Mouse (Mus musculus) forebrain, postnatal 0 days (tissue): ENCODE measurements at regions not wholly inside any gene's neighbourhood (a gene's known extent, or its start where the extent isn't known, plus 50 kb on each side); places are given as distances from the start of the nearest gene placed in this dataset. TPM values are rescaled to one million over a fixed set of nuclear protein-coding genes. Genes with fewer than 3 reads are reported as not detected.
A peak's percentile ranks its signal among the peaks of the same experiment; 100 is the strongest.

Experiments used
- ATAC-seq: fragments of 200-750 bp; cut with Nextera tagmentation; 2 replicates; pipeline ENCODE4 v1.8.0; 2017; ENCODE audit warnings: mild to moderate bottlenecking, moderate library complexity
- DNase-seq: peaks from one replicate; pipeline ENCODE4 v3.0.0-alpha.2; 2015
- H3K27ac ChIP-seq: fragments of 300-500 bp; sonication (generic); 2 replicates; pipeline ENCODE4 v1.5.1; 2014; ENCODE audit warnings: low read depth, mild to moderate bottlenecking, antibody characterized with exemption, low read length, moderate library complexity, mixed read lengths
- H3K27me3 ChIP-seq: fragments of 300-500 bp; sonication (generic); 2 replicates; pipeline ENCODE4 v1.6.1; 2014; ENCODE audit warnings: mild to moderate bottlenecking, low read length, mixed read lengths; ENCODE audit not compliant: insufficient read depth
- H3K36me3 ChIP-seq: fragments of 300-500 bp; sonication (generic); 2 replicates; pipeline ENCODE4 v1.6.1; 2014; ENCODE audit warnings: mild to moderate bottlenecking, moderate library complexity; ENCODE audit not compliant: insufficient read depth
- H3K4me1 ChIP-seq: fragments of 300-500 bp; sonication (generic); 2 replicates; pipeline ENCODE4 v1.6.1; 2014; ENCODE audit warnings: antibody characterized with exemption; ENCODE audit not compliant: insufficient read depth
- H3K4me2 ChIP-seq: fragments of 300-500 bp; sonication (generic); 2 replicates; pipeline ENCODE4 v1.6.1; 2014; ENCODE audit warnings: low read depth, mild to moderate bottlenecking, moderate library complexity
- H3K4me3 ChIP-seq: fragments of 300-500 bp; sonication (generic); 2 replicates; pipeline ENCODE4 v1.5.1; 2014; ENCODE audit warnings: low read depth, low read length, mixed read lengths
- H3K9ac ChIP-seq: fragments of 300-500 bp; sonication (generic); 2 replicates; pipeline ENCODE4 v1.6.1; 2014; ENCODE audit warnings: mild to moderate bottlenecking
- H3K9me3 ChIP-seq: fragments of 300-500 bp; sonication (generic); 2 replicates; pipeline ENCODE4 v1.6.1; 2016; ENCODE audit warnings: low read length
- CTCF ChIP-seq: sonication (generic); IDR thresholded peaks from 2 replicates; pipeline ENCODE4 v1.5.1; 2016; ENCODE audit warnings: antibody characterized with exemption, control low read depth, low read depth
- WGBS: fragments of 180-500 bp; shearing (Covaris S2); extraction: QIAGEN DNeasy Blood & Tissue Kit; methylation state at CpG from one replicate; pipeline ENCODE4 v1.1.7; 2014; 5-methylcytosine and 5-hydroxymethylcytosine counted together
- microRNA counts: library from miRNA; unstranded; fragments of <30 nt; microRNA quantifications from one replicate; lab custom pipeline; 2015
- microRNA-seq, 2 experiments: library from miRNA; unstranded; fragments of <30 nt; microRNA quantifications; one replicate each; pipeline ENCODE4; 2016

DNA sequence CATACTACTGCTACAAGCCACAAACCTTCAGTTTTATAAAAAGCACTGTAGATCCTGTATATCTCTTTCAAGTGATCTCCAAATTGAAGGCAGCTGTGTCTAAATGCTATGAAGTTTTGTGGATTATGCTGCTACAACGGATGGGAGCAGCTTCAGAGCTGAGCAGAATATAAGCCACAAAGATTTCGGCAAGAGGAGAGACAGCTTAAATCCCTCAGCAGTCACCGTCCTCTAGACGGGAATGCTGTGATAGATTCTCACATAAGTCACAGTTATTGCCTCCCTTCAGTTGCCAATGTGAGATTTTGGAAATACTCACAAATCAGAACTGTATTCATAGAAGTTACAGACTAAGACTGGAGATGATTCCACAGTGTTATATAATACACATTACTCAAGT is 76.3 kb upstream of the Ccdc85a start:
- no peak overlapping the region for H3K4me2 ChIP-seq
- no peak for DNase-seq
- no peaks in the 10 kb centered on the region for H3K36me3 ChIP-seq
- H3K9me3 ChIP-seq = no peaks in the 10 kb centered on the region
- H3K27ac ChIP-seq = no peak overlapping the region
- 77% methylated on average over 4 of the region's 4 CpGs for WGBS
- H3K4me1 ChIP-seq = no peaks in the 10 kb centered on the region
- no peaks in the 10 kb centered on the region for H3K27me3 ChIP-seq
- H3K4me3 ChIP-seq = no peak overlapping the region
- TF ChIP-seq CTCF = no peak
- H3K9ac ChIP-seq = no peak overlapping the region
- no peak for ATAC-seq

DNA sequence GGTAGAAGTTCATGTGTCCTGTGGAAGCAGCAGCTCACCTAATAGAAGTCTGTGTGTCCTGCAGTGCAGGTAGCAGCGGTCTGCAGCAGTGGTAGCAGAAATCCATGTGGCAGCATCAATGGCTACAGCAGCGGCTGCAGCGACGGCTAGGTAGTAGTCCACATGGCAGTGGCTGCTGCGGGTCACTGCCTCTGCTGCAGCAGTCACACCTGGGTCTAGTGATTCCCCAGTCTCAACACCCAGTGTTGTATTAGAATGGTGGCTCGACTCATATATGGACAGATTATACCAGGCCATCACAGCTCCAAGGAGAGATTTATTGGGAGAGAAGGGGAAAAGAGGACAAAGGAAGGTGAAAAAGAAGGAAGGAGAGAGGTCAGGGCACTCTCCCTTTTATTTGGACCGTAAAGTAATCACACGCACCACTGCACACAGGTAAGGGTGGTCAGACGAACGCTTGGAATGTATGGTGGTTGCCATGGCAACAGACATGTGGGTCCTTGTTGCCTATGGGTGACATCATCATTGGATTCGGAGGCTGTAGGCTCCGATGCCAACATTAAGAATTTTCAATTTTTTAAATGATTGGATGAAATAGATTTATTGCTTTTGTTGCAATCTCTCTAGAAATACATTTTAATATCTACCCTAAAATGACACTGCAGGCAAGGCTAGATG is 71.2 kb upstream of the Ccdc85a start:
- ATAC-seq (peak; percentile 59; the same call in 1 of the 2 replicates), DNase-seq (peak; percentile 56)

GRCm38 (mm10) chr11:28649446-28649845 is 65.3 kb upstream of the Ccdc85a start:
- 71% methylated on average over 7 of the region's 7 CpGs for WGBS
- no peak for TF ChIP-seq CTCF
- no peak for DNase-seq
- Histone ChIP-seq H3K4me3 (no peak overlapping the region), H3K9ac (no peak overlapping the region), H3K9me3 (no peaks in the 10 kb centered on the region), H3K27me3 (no peaks in the 10 kb centered on the region), H3K27ac (no peak overlapping the region), H3K4me1 (no peaks in the 10 kb centered on the region), H3K36me3 (no peaks in the 10 kb centered on the region), H3K4me2 (no peak overlapping the region)
- ATAC-seq = no peak

More for the DNA sequence above, 71.2 kb upstream of the Ccdc85a start:
- Histone ChIP-seq H3K4me2 (no peak overlapping the region), H3K36me3 (no peaks in the 10 kb centered on the region), H3K27ac (no peak overlapping the region), H3K9ac (no peak overlapping the region), H3K4me3 (no peak overlapping the region), H3K4me1 (no peaks in the 10 kb centered on the region), H3K27me3 (no peaks in the 10 kb centered on the region), H3K9me3 (no peaks in the 10 kb centered on the region)
- TF ChIP-seq CTCF = no peak
- 86% methylated on average over 12 of the region's 12 CpGs for WGBS

GRCm38 (mm10) chr11:28648916-28649315 is 64.8 kb upstream of the Ccdc85a start:
- DNase-seq (no peak), ATAC-seq (no peak)
- H3K9me3 ChIP-seq = no peaks in the 10 kb centered on the region
- WGBS = 28% methylated on average over 3 of the region's 3 CpGs
- no peaks in the 10 kb centered on the region for H3K36me3 ChIP-seq
- no peak overlapping the region for H3K27ac ChIP-seq
- no peaks in the 10 kb centered on the region for H3K4me1 ChIP-seq
- no peak for TF ChIP-seq CTCF
- H3K4me2 ChIP-seq = no peak overlapping the region
- H3K9ac ChIP-seq = no peak overlapping the region
- no peaks in the 10 kb centered on the region for H3K27me3 ChIP-seq
- H3K4me3 ChIP-seq = no peak overlapping the region

- Histone ChIP-seq H3K36me3 (no peaks in the 10 kb centered on the region), H3K27me3 (no peaks in the 10 kb centered on the region), H3K9me3 (no peaks in the 10 kb centered on the region), H3K4me2 (no peak overlapping the region), H3K4me3 (no peak overlapping the region), H3K9ac (no peak overlapping the region), H3K4me1 (no peaks in the 10 kb centered on the region), H3K27ac (no peak overlapping the region)
- WGBS = 100% methylated on average over 1 of the region's 1 CpGs
- DNase-seq (no peak), ATAC-seq (no peak)
- no peak for TF ChIP-seq CTCF
These were observed 55.0 kb upstream of the Ccdc85a start for GRCm38 (mm10) chr11:28639081-28639480.

DNA sequence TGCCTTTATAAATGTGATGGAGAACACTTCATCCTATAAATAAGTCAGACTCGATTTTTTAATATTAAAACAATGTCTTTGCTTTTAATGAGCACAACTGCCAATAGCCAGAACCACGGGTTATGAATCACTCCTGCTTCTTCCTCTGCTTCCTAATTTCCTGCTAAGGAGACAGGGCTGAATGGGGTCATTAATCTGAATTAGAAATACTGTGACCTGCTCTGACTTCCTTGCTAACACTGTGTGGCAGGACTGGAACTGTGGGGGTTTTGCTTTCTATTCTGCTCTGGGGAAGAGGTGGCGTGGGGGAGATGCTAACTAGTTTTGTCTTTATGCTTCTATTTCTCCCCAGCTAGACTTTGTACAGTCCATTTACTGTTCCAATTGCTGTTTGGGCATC is 52.6 kb upstream of the Ccdc85a start:
- DNase-seq (no peak), ATAC-seq (no peak)
- H3K4me3 ChIP-seq = no peak overlapping the region
- H3K9me3 ChIP-seq = no peaks in the 10 kb centered on the region
- H3K4me2 ChIP-seq = no peak overlapping the region
- no peak overlapping the region for H3K9ac ChIP-seq
- WGBS = 64% methylated on average over 3 of the region's 3 CpGs
- no peaks in the 10 kb centered on the region for H3K36me3 ChIP-seq
- no peaks in the 10 kb centered on the region for H3K4me1 ChIP-seq
- H3K27me3 ChIP-seq = no peaks in the 10 kb centered on the region
- TF ChIP-seq CTCF = no peak
- H3K27ac ChIP-seq = no peak overlapping the region

MicroRNA genes in the stretch of these regions (microRNA counts, 519-probe panel; counts per million panel counts)
- microRNA mmu-miR-216a (lab: Ali Mortazavi, UCI) = not detected
- microRNA mmu-miR-216b (lab: Ali Mortazavi, UCI) = 945 counts per million, percentile 6 among the panel's probes with 10 or more counts
- not detected for microRNA mmu-miR-217 (lab: Ali Mortazavi, UCI)

Small RNA genes lying in the stretch of these regions (microRNA-seq; reads per million reads assigned to microRNA genes)
- gene Mir216a = 8.9 to 12.3 reads per million in 2 experiments
- gene Mir216b = 0 reads per million in 2 experiments
- 0 reads per million in 2 experiments for gene Mir216c
- 51.4 to 51.8 reads per million in 2 experiments for gene Mir217
